Mouse (Mus musculus) hindbrain, embryonic 10.5 days (tissue): ENCODE measurements around the gene Nynrin. TPM values are rescaled to one million over a fixed set of nuclear protein-coding genes. Genes with fewer than 3 reads are reported as not detected.

Experiments
- DNase-seq: peaks from one replicate; pipeline ENCODE4 v3.0.0-alpha.2; 2017; ENCODE audit warnings: low spot score
- H3K27ac ChIP-seq: fragments of 300-500 bp; sonication (generic); 2 replicates; pipeline ENCODE4 v1.5.1; 2016; ENCODE audit warnings: mild to moderate bottlenecking, moderate library complexity
- H3K27me3 ChIP-seq: fragments of 300-500 bp; sonication (generic); 2 replicates; pipeline ENCODE4 v1.6.1; 2016; ENCODE audit warnings: mild to moderate bottlenecking; ENCODE audit not compliant: poor library complexity, insufficient read depth, severe bottlenecking
- H3K36me3 ChIP-seq: fragments of 300-500 bp; sonication (generic); 2 replicates; pipeline ENCODE4 v1.6.1; 2016; ENCODE audit warnings: mild to moderate bottlenecking, moderate library complexity
- H3K4me1 ChIP-seq: fragments of 300-500 bp; sonication (generic); replicated peaks from 2 replicates; pipeline ENCODE4 v1.6.1; 2016; ENCODE audit warnings: mild to moderate bottlenecking
- H3K4me3 ChIP-seq: fragments of 300-500 bp; sonication (generic); 2 replicates; pipeline ENCODE4 v1.5.1; 2016; ENCODE audit warnings: mild to moderate bottlenecking, moderate library complexity
- H3K9me3 ChIP-seq: fragments of 300-500 bp; sonication (generic); 2 replicates; pipeline ENCODE4 v1.6.1; 2016; ENCODE audit warnings: mild to moderate bottlenecking, moderate library complexity
- WGBS: fragments of 180-500 bp; shearing (Covaris S2); methylation state at CpG from one replicate; pipeline ENCODE4 v1.1.7; 2016; 5-methylcytosine and 5-hydroxymethylcytosine counted together
- polyA plus RNA-seq: library from polyadenylated mRNA; unstranded; fragments of >200 nt; fragmentation: Nextera tagmentation; extraction: Ambion mirVana; gene quantifications from 2 replicates; pipeline ENCODE4 v1.2.1, GENCODE M21; 2016

Gene Nynrin
- polyA plus RNA-seq, 1 experiment from 2014 or later: 24.4 TPM

- no peaks in the 10 kb centered on the region for H3K9me3 ChIP-seq
- H3K4me1 ChIP-seq: peaks cover 61% of the 10 kb centered on the region
- DNase-seq: peak; percentile 79
- H3K27ac ChIP-seq: peak overlapping the region; percentile 96
- peak overlapping the region; percentile 74 for H3K4me3 ChIP-seq
- H3K36me3 ChIP-seq: peaks cover 10% of the 10 kb centered on the region
- no peaks in the 10 kb centered on the region for H3K27me3 ChIP-seq
- 3% methylated on average over 11 of the region's 11 CpGs for WGBS
Measured at GRCm38 (mm10) chr14:55852646-55853551, 911 bp upstream of the Nynrin start.

GRCm38 (mm10) chr14:55854406-55855100 lies 743 bp downstream of the Nynrin start:
- peak overlapping the region; percentile 74 for H3K4me3 ChIP-seq
- peak overlapping the region; percentile 96 for H3K27ac ChIP-seq
- 0% methylated on average over 9 of the region's 9 CpGs for WGBS
- no peaks in the 10 kb centered on the region for H3K9me3 ChIP-seq
- no peaks in the 10 kb centered on the region for H3K27me3 ChIP-seq
- peaks cover 71% of the 10 kb centered on the region for H3K4me1 ChIP-seq
- H3K36me3 ChIP-seq: peaks cover 22% of the 10 kb centered on the region
- no peak for DNase-seq

GRCm38 (mm10) chr14:55855101-55855561 lies 1.3 kb downstream of the Nynrin start:
- peak overlapping the region; percentile 96 for H3K27ac ChIP-seq
- H3K4me3 ChIP-seq: peak overlapping the region; percentile 74
- peak; percentile 60 for DNase-seq
- H3K4me1 ChIP-seq: peaks cover 71% of the 10 kb centered on the region
- H3K9me3 ChIP-seq: no peaks in the 10 kb centered on the region
- 3% methylated on average over 4 of the region's 4 CpGs for WGBS
- no peaks in the 10 kb centered on the region for H3K27me3 ChIP-seq
- H3K36me3 ChIP-seq: peaks cover 22% of the 10 kb centered on the region

- H3K27ac ChIP-seq: no peak overlapping the region
- no peaks in the 10 kb centered on the region for H3K9me3 ChIP-seq
- peaks cover 71% of the 10 kb centered on the region for H3K4me1 ChIP-seq
- WGBS: 73% methylated on average over 4 of the region's 4 CpGs
- H3K4me3 ChIP-seq: 0 out of 2 replicates have a peak overlapping the region, but pooled peaks have one; percentile 11
- DNase-seq: no peak
- H3K36me3 ChIP-seq: peaks cover 33% of the 10 kb centered on the region
- H3K27me3 ChIP-seq: no peaks in the 10 kb centered on the region
Measured at GRCm38 (mm10) chr14:55857588-55857987, 3.8 kb downstream of the Nynrin start.

- no peak overlapping the region for H3K4me3 ChIP-seq
- H3K27ac ChIP-seq: no peak overlapping the region
- H3K4me1 ChIP-seq: peaks cover 36% of the 10 kb centered on the region
- no peak for DNase-seq
- no peaks in the 10 kb centered on the region for H3K27me3 ChIP-seq
- WGBS: 85% methylated on average over 6 of the region's 6 CpGs
- H3K36me3 ChIP-seq: peaks cover 71% of the 10 kb centered on the region
- no peaks in the 10 kb centered on the region for H3K9me3 ChIP-seq
Measured at GRCm38 (mm10) chr14:55862186-55862585, 8.4 kb downstream of the Nynrin start.

GRCm38 (mm10) chr14:55862970-55863369 lies 9.2 kb downstream of the Nynrin start:
- Histone ChIP-seq H3K27ac (no peak overlapping the region), H3K36me3 (peaks cover 68% of the 10 kb centered on the region)
- 93% methylated on average over 10 of the region's 10 CpGs for WGBS

GRCm38 (mm10) chr14:55863773-55864172 lies 10.0 kb downstream of the Nynrin start:
- Histone ChIP-seq H3K4me1 (peaks cover 33% of the 10 kb centered on the region), H3K36me3 (peaks cover 71% of the 10 kb centered on the region), H3K4me3 (no peak overlapping the region), H3K9me3 (no peaks in the 10 kb centered on the region), H3K27ac (peak overlapping the region; percentile 23; the same call in 1 of the 2 replicates), H3K27me3 (no peaks in the 10 kb centered on the region)
- peak; percentile 72 for DNase-seq
- WGBS: 37% methylated on average over 7 of the region's 7 CpGs

More at GRCm38 (mm10) chr14:55862970-55863369, 9.2 kb downstream of the Nynrin start:
- no peaks in the 10 kb centered on the region for H3K27me3 ChIP-seq
- no peak for DNase-seq
- no peak overlapping the region for H3K4me3 ChIP-seq
- peaks cover 30% of the 10 kb centered on the region for H3K4me1 ChIP-seq
- H3K9me3 ChIP-seq: no peaks in the 10 kb centered on the region

GRCm38 (mm10) chr14:55866962-55867361 lies 13.2 kb downstream of the Nynrin start:
- Histone ChIP-seq H3K27ac (no peak overlapping the region), H3K36me3 (peaks cover 93% of the 10 kb centered on the region), H3K9me3 (no peaks in the 10 kb centered on the region), H3K4me1 (peaks cover 18% of the 10 kb centered on the region), H3K27me3 (no peaks in the 10 kb centered on the region), H3K4me3 (no peak overlapping the region)
- WGBS: 42% methylated on average over 4 of the region's 4 CpGs
- DNase-seq: peak; percentile 71

GRCm38 (mm10) chr14:55868230-55869026 lies 14.6 kb downstream of the Nynrin start:
- 87% methylated on average over 14 of the region's 14 CpGs for WGBS
- H3K4me1 ChIP-seq: peaks cover 13% of the 10 kb centered on the region
- DNase-seq: no peak
- no peaks in the 10 kb centered on the region for H3K9me3 ChIP-seq
- peaks cover 94% of the 10 kb centered on the region for H3K36me3 ChIP-seq
- H3K27me3 ChIP-seq: no peaks in the 10 kb centered on the region
- H3K4me3 ChIP-seq: no peak overlapping the region
- no peak overlapping the region for H3K27ac ChIP-seq

GRCm38 (mm10) chr14:55869538-55869937 lies 15.7 kb downstream of the Nynrin start:
- WGBS: 95% methylated on average over 6 of the region's 6 CpGs
- Histone ChIP-seq H3K4me1 (peaks cover 20% of the 10 kb centered on the region), H3K27ac (no peak overlapping the region), H3K9me3 (no peaks in the 10 kb centered on the region), H3K27me3 (no peaks in the 10 kb centered on the region), H3K36me3 (peaks cover 83% of the 10 kb centered on the region), H3K4me3 (no peak overlapping the region)
- no peak for DNase-seq

- Histone ChIP-seq H3K4me1 (peaks cover 20% of the 10 kb centered on the region), H3K27ac (no peak overlapping the region), H3K4me3 (no peak overlapping the region), H3K27me3 (no peaks in the 10 kb centered on the region), H3K9me3 (no peaks in the 10 kb centered on the region), H3K36me3 (peaks cover 58% of the 10 kb centered on the region)
- WGBS: 94% methylated on average over 12 of the region's 12 CpGs
- DNase-seq: no peak
Measured at GRCm38 (mm10) chr14:55872039-55872438, 18.2 kb downstream of the Nynrin start.

GRCm38 (mm10) chr14:55872551-55872950 lies 18.7 kb downstream of the Nynrin start:
- Histone ChIP-seq H3K4me3 (no peak overlapping the region), H3K36me3 (peaks cover 58% of the 10 kb centered on the region), H3K4me1 (peaks cover 22% of the 10 kb centered on the region), H3K27me3 (no peaks in the 10 kb centered on the region), H3K27ac (0 out of 2 replicates have a peak overlapping the region, but pooled peaks have one; percentile 16), H3K9me3 (no peaks in the 10 kb centered on the region)
- DNase-seq: no peak
- 90% methylated on average over 17 of the region's 17 CpGs for WGBS
